Mouse (Mus musculus): ENCODE data around the gene Gm9602.
"Not testable (repeated sequence)": the region's sequence is repeated elsewhere in the genome, so short reads cannot be mapped to it uniquely, and the experiment has no call there.

Gene Gm9602

DNA sequence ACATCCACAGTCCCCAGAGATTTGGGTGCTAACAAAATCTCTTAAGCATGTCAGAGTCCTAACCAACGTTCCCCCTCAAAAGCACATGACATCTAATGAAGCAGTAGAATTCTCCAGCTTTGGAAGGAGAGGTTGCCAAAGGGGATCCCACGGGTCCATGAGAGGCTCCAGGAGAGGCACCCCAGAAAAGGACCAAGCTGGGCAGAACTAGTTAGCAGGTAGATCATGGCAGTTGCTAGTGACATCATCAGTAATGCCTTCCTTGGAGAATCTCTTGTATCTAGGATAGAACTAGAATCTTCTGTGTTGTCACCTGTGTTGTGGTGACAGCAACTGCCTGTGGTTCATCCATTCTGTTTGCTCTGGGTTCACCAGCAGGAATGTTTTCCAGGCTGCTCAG, at the start of gene Gm9602:
Gm9602 (plus strand) TSS at position 301 of the 400 bp plus-strand sequence.
- not testable (repeated sequence) for DNase-seq (ENCODE audit: low read depth, low spot score)

DNA sequence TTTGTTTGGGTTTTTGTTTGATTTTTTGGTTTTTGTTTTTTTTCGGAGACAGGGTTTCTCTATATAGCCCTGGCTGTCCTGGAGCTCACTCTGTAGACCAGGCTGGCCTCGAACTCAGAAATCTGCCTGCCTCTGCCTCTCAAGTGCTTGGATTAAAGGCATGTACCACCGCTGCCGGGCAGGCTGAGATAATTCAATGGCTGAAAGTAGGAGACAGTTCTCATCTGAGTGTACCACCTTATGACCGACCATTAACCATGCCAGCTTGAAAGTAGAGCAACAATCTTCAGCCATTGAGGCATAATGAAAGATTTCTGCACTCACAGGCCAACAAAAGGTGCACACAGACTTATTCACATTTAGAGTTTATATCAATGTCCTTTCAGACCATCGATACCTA, 30.3 kb downstream of the Gm9602 start:
- not testable (repeated sequence) for DNase-seq (ENCODE audit: low read depth, low spot score)

- DNase-seq (ENCODE audit: low read depth, low spot score) = not testable (repeated sequence)
Observed at GRCm38 (mm10) chr14:4821950-4822349, 45.8 kb downstream of the Gm9602 start.
